Mouse (Mus musculus): Measurements from ENCODE around the gene Ttc39a.

- TF ChIP-seq POLR2A (IDR thresholded peaks at IDR 0.05; ENCODE audit: insufficient read length, low read depth) (no peak), TCF3 (IDR thresholded peaks at IDR 0.05; ENCODE audit: insufficient read length, low read depth) (no peak), REST (IDR thresholded peaks at IDR 0.05; ENCODE audit: insufficient read depth, insufficient read length) (no peak), MYOD1 (IDR thresholded peaks at IDR 0.05; ENCODE audit: control insufficient read depth in 1 of 3, insufficient read length in 2 of 3, low read depth in 2 of 3) (no peak), CEBPB (IDR thresholded peaks at IDR 0.05; ENCODE audit: insufficient read depth, poor library complexity, severe bottlenecking) (no peak), E2F4 (IDR thresholded peaks at IDR 0.05; ENCODE audit: insufficient read depth) (no peak)
These were observed 4.4 kb downstream of the Ttc39a start for GRCm38 (mm10) chr4:109410681-109411376.
